ENCODE assay signal across 12 mouse cellular contexts in the genomic region with DNA sequence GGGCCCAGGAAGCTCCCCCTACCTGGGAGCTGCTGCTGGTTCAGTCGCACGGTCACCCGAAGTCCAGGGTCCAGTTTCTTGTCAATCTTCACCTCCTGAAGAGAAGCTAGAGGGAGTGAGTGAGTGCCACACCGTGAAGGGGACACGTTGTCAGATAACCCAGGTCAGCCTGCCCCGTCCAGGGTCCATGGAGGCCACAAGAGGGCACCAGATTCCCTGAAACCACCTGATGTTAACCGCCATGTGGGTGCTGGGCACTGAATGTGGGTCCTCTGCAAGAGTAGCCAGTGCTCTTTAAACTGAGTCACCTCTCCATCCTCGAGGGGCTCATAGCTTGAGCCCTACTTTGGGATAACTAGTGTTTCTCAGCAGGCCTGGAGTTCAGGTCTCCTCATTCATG. TPM values are rescaled to one million over a fixed set of nuclear protein-coding genes. Genes with fewer than 3 reads are reported as not detected.
DNase-seq lines count a peak whose midpoint lies in the region; ATAC-seq and TF ChIP-seq lines count a peak whose summit lies in the region.
"Had no signal": no experiment of that assay in that cellular context is flagged by ENCODE, and none has a peak within 500 bp of the region (broad histone marks: within the 10 kb centered on the region; RNA-seq: fewer than 3 reads in every experiment).

No protein-coding gene starts in this region.

- H3K9ac ChIP-seq in heart, adult 2 months (ENCODE audit: low read depth, low read length): no peak overlapping the region
- H3K9ac ChIP-seq: heart, embryonic 15.5 days; hindbrain, embryonic 15.5 days; liver, embryonic 15.5 days had no signal

- TF ChIP-seq EP300 in heart, adult 2 months (IDR thresholded peaks at IDR 0.05; ENCODE audit: insufficient read depth, low read depth, low read length): no peak

- intact Hi-C loops in heart, adult 2 months (cut with DNase I): loop anchor here (2.0 kb wide), 1 partner anchor 61 kb away; the partner anchor contains the start of gene Lrrc8a
- intact Hi-C loops in heart, postnatal 36 days (cut with DNase I): no loop called here

- TF ChIP-seq POLR2A in heart, adult 2 months (IDR thresholded peaks at IDR 0.05; ENCODE audit: insufficient read depth, low read depth, low read length): no peak
- no peak for TF ChIP-seq POLR2A in lung, adult 2 months (IDR thresholded peaks at IDR 0.05; ENCODE audit: borderline replicate concordance, extremely low read depth, low read depth, low read length)

- 79% methylated on average over 8 of the region's 8 CpGs for WGBS in heart, adult 2 months
- 91% methylated on average over 8 of the region's 8 CpGs for WGBS in lung, adult 2 months

- peaks cover 7% of the 10 kb centered on the region for H3K4me1 ChIP-seq in heart, adult 2 months (ENCODE audit: control insufficient read depth, insufficient read depth, low read length)
- peaks cover 13% of the 10 kb centered on the region for H3K4me1 ChIP-seq in lung, adult 2 months (ENCODE audit: control insufficient read depth, insufficient read depth, low read length)

- no peaks in the 10 kb centered on the region for H3K36me3 ChIP-seq in heart, adult 2 months (ENCODE audit: control insufficient read depth, insufficient read depth, low read length)
- peaks cover 5% of the 10 kb centered on the region for H3K36me3 ChIP-seq in splenic B cell, adult 2 months (ENCODE audit: control insufficient read depth, insufficient read depth, low read length, poor library complexity, severe bottlenecking)

- no peaks in the 10 kb centered on the region for H3K79me2 ChIP-seq in heart, adult 2 months (replicated peaks; ENCODE audit: control insufficient read depth, insufficient read depth, low read length)

- H3K4me3 ChIP-seq in heart, adult 2 months: no peak overlapping the region
- no peak overlapping the region for H3K4me3 ChIP-seq in lung, adult 2 months (replicated peaks; ENCODE audit: extremely low read depth, low read depth, low read length)
- H3K4me3 ChIP-seq: heart, embryonic 15.5 days; hindbrain, embryonic 15.5 days; liver, embryonic 15.5 days had no signal

- no peak for DNase-seq in heart, adult 2 months
- no peak for DNase-seq in heart, postnatal 36 days
- DNase-seq in lung, adult 2 months: no peak
- no peak for DNase-seq in lung, adult 18-20 months
- peak; percentile 37 for DNase-seq in ES-CJ7 (ENCODE audit: low read depth, low spot score)
- DNase-seq in splenic B cell, adult 2 months (ENCODE audit: low read depth, low spot score): peak; percentile 27
- DNase-seq: gastrocnemius, postnatal 36 days had no signal

- no peak overlapping the region for H3K27ac ChIP-seq in heart, adult 2 months
- H3K27ac ChIP-seq: heart, embryonic 15.5 days; hindbrain, embryonic 15.5 days; liver, embryonic 15.5 days had no signal

- ATAC-seq in monocyte, adult 5-6 weeks (replicated peaks; ENCODE audit: insufficient number of reproducible peaks, low FRiP score, low TSS enrichment, poor library complexity, severe bottlenecking): no peak
- ATAC-seq: forebrain, embryonic 14.5 days had no signal

- peak; percentile 55 for TF ChIP-seq CTCF in heart, adult 2 months (IDR thresholded peaks at IDR 0.05)
- 0 out of 2 replicates have a peak, but pooled peaks have one; percentile 0 for TF ChIP-seq CTCF in lung, adult 2 months (IDR thresholded peaks at IDR 0.05; ENCODE audit: insufficient read depth, low read length)

- no peaks in the 10 kb centered on the region for H3K27me3 ChIP-seq in heart, adult 2 months (ENCODE audit: control insufficient read depth, insufficient read depth, low read length)
- no peaks in the 10 kb centered on the region for H3K27me3 ChIP-seq in splenic B cell, adult 2 months (ENCODE audit: control insufficient read depth, insufficient read depth, low read length, poor library complexity, severe bottlenecking)
- H3K27me3 ChIP-seq: heart, embryonic 15.5 days; hindbrain, embryonic 15.5 days; liver, embryonic 15.5 days had no signal

RNA-seq across cellular contexts. Expression of gene Spout1, which starts 2.4 kb away (rescaled TPM):
- total RNA-seq in heart, adult 2 months (2021): 1 to 10 TPM; 5.1 to 5.4 TPM
- polyA plus RNA-seq in heart, adult 2 months (2012; rRNA removed): 9.4 and 10.3 TPM in 2 replicates
- 1 to 10 TPM; 5.8 to 6.0 TPM for total RNA-seq in heart, postnatal 36 days (2021)
- 18.3 and 18.8 TPM in 2 replicates for polyA plus RNA-seq in lung, adult 2 months (2012; rRNA removed)
- total RNA-seq in monocyte, adult 5-6 weeks (2017): 5.2 to 12.6 TPM (median 8.4 TPM) in 3 replicates

RNA-seq across cellular contexts. Expression of gene Endog, which starts 4.6 kb away (rescaled TPM):
- total RNA-seq in heart, adult 2 months (2021): 10 to 100 TPM; 90.6 to 93.3 TPM
- polyA plus RNA-seq in heart, adult 2 months (2012; rRNA removed): 87.4 and 119 TPM in 2 replicates
- total RNA-seq in heart, postnatal 36 days (2021): 10 to 100 TPM; 91.8 to 92.4 TPM
- 58.1 and 87.9 TPM in 2 replicates for polyA plus RNA-seq in lung, adult 2 months (2012; rRNA removed)
- total RNA-seq in monocyte, adult 5-6 weeks (2017): 2.9 to 7.7 TPM (median 3.3 TPM) in 3 replicates

RNA-seq across cellular contexts. Expression of gene Kyat1, which starts 29.8 kb away (rescaled TPM):
- total RNA-seq in heart, adult 2 months (2021): 10 to 100 TPM; 32.1 to 35.7 TPM
- 57.5 and 68.6 TPM in 2 replicates for polyA plus RNA-seq in heart, adult 2 months (2012; rRNA removed)
- 10 to 100 TPM; 40.9 to 42.8 TPM for total RNA-seq in heart, postnatal 36 days (2021)
- 23.5 and 51.9 TPM in 2 replicates for polyA plus RNA-seq in lung, adult 2 months (2012; rRNA removed)
- total RNA-seq in monocyte, adult 5-6 weeks (2017): 1.2 to 4.5 TPM (median 2.9 TPM) in 3 replicates

RNA-seq across cellular contexts. Expression of gene Tbc1d13, which starts 42.4 kb away (rescaled TPM):
- total RNA-seq in heart, adult 2 months (2021): 10 to 100 TPM; 17.2 to 17.4 TPM
- 25.4 and 33.7 TPM in 2 replicates for polyA plus RNA-seq in heart, adult 2 months (2012; rRNA removed)
- total RNA-seq in heart, postnatal 36 days (2021): 10 to 100 TPM; 17.5 to 18.0 TPM
- 43.3 and 56.6 TPM in 2 replicates for polyA plus RNA-seq in lung, adult 2 months (2012; rRNA removed)
- total RNA-seq in monocyte, adult 5-6 weeks (2017): 33.8 to 54.8 TPM (median 52.4 TPM) in 3 replicates

RNA-seq across cellular contexts. Expression of gene Zer1, which starts 51.5 kb away (rescaled TPM):
- total RNA-seq in heart, adult 2 months (2021): 10 to 100 TPM; 21.9 to 26.6 TPM
- polyA plus RNA-seq in heart, adult 2 months (2012; rRNA removed): 45.1 TPM in 2 replicates
- total RNA-seq in heart, postnatal 36 days (2021): 10 to 100 TPM; 24.3 to 27.3 TPM
- 52.0 and 56.6 TPM in 2 replicates for polyA plus RNA-seq in lung, adult 2 months (2012; rRNA removed)
- total RNA-seq in monocyte, adult 5-6 weeks (2017): 10.0 to 26.5 TPM (median 12.6 TPM) in 3 replicates

Comparison
In these comparisons a context has a peak if more than half of its experiments do, and no peak if none do; other contexts are left out.
1. DNase-seq: peak in ES-CJ7 (single experiment) and splenic B cell, adult 2 months (single experiment); none in heart, adult 2 months (0 of 2), heart, postnatal 36 days (0 of 2), lung, adult 2 months (single experiment) and lung, adult 18-20 months (0 of 2).
2. RNA of gene Endog, which starts 4.6 kb away (total RNA-seq): 90.6 to 93.3 TPM in heart, adult 2 months and 91.8 to 92.4 TPM in heart, postnatal 36 days; 2.9 to 7.7 TPM in monocyte, adult 5-6 weeks; every median in the first group is over 10 times any median in the second.